Mouse (Mus musculus): ENCODE results near the gene Mbnl2.

GRCm38 (mm10) chr14:120405597-120405996 lies 130.1 kb downstream of the Mbnl2 start:
- no peak for TF ChIP-seq POLR2A (IDR thresholded peaks at IDR 0.05; ENCODE audit: borderline replicate concordance, control insufficient read depth, low read depth, low read length)
- TF ChIP-seq CTCF (IDR thresholded peaks at IDR 0.05; ENCODE audit: control insufficient read depth, insufficient read depth, low read length): no peak
